ENCODE assay signal across 10 mouse cellular contexts in genomic region chr6:114224399-114224798, GRCm38 (mm10). TPM values are rescaled to one million over a fixed set of nuclear protein-coding genes. Genes with fewer than 3 reads are reported as not detected.
DNase-seq lines count a peak whose midpoint lies in the region; ATAC-seq and TF ChIP-seq lines count a peak whose summit lies in the region.
"Had no signal": no experiment of that assay in that cellular context is flagged by ENCODE, and none has a peak within 500 bp of the region (broad histone marks: within the 10 kb centered on the region; RNA-seq: fewer than 3 reads in every experiment).

No protein-coding gene starts in this region.

- no peak for ATAC-seq in heart, embryonic 11.5 days (replicated peaks; ENCODE audit: insufficient number of reproducible peaks, low FRiP score, low TSS enrichment)
- ATAC-seq in midbrain, embryonic 14.5 days (ENCODE audit: low FRiP score, low TSS enrichment) = no peak
- no peak for ATAC-seq in midbrain, embryonic 15.5 days (replicated peaks)
- ATAC-seq in frontal cortex, adult (ENCODE audit: low TSS enrichment) = 0 out of 2 replicates have a peak, but pooled peaks have one; percentile 47

- no peak for TF ChIP-seq EP300 in heart, adult 2 months (IDR thresholded peaks at IDR 0.05; ENCODE audit: insufficient read depth, low read depth, low read length)

- no peaks in the 10 kb centered on the region for H3K4me1 ChIP-seq in heart, adult 2 months (ENCODE audit: control insufficient read depth, insufficient read depth, low read length)
- no peaks in the 10 kb centered on the region for H3K4me1 ChIP-seq in heart, embryonic 11.5 days (ENCODE audit: control insufficient read depth, insufficient read depth, low read length)
- H3K4me1 ChIP-seq in midbrain, embryonic 14.5 days (ENCODE audit: control insufficient read depth, insufficient read depth, low read length) = no peaks in the 10 kb centered on the region
- H3K4me1 ChIP-seq in midbrain, embryonic 15.5 days = peaks cover 4% of the 10 kb centered on the region; the same call in 1 of the 2 replicates
- H3K4me1 ChIP-seq: heart, embryonic 13.5 days; megakaryocyte, embryonic 14.5 days had no signal

- no peaks in the 10 kb centered on the region for H3K36me3 ChIP-seq in heart, adult 2 months (ENCODE audit: control insufficient read depth, insufficient read depth, low read length)
- no peaks in the 10 kb centered on the region for H3K36me3 ChIP-seq in heart, embryonic 11.5 days (ENCODE audit: control insufficient read depth, insufficient read depth, low read length)
- no peaks in the 10 kb centered on the region for H3K36me3 ChIP-seq in midbrain, embryonic 14.5 days (ENCODE audit: control insufficient read depth, insufficient read depth, low read length)
- no peaks in the 10 kb centered on the region for H3K36me3 ChIP-seq in midbrain, embryonic 15.5 days (replicated peaks)
- H3K36me3 ChIP-seq: heart, embryonic 13.5 days had no signal

- DNase-seq in heart, adult 2 months = peak in 1 of 2 experiments; percentile 28
- peak; percentile 74 for DNase-seq in midbrain, embryonic 14.5 days
- peak; percentile 68 for DNase-seq in retina, postnatal 1 day
- DNase-seq in MN1 (ENCODE audit: low spot score) = no peak
- DNase-seq in spleen, postnatal 36 days (ENCODE audit: low spot score in 2 of 2) = no peak

- no peaks in the 10 kb centered on the region for H3K79me2 ChIP-seq in heart, adult 2 months (replicated peaks; ENCODE audit: control insufficient read depth, insufficient read depth, low read length)

- H3K27me3 ChIP-seq in heart, adult 2 months (ENCODE audit: control insufficient read depth, insufficient read depth, low read length) = no peaks in the 10 kb centered on the region
- H3K27me3 ChIP-seq in heart, embryonic 11.5 days (ENCODE audit: control insufficient read depth, insufficient read depth, low read length) = 0 out of 2 replicates have a peak, but pooled peaks cover 2% of the 10 kb centered on the region
- no peaks in the 10 kb centered on the region for H3K27me3 ChIP-seq in midbrain, embryonic 14.5 days (ENCODE audit: control insufficient read depth, insufficient read depth, low read length)
- peaks cover 5% of the 10 kb centered on the region for H3K27me3 ChIP-seq in midbrain, embryonic 15.5 days (replicated peaks)

- WGBS in heart, adult 2 months = 21% methylated on average over 4 of the region's 4 CpGs
- WGBS in heart, embryonic 11.5 days (ENCODE audit: insufficient replicate concordance) = 17% methylated on average over 4 of the region's 4 CpGs
- 19% methylated on average over 4 of the region's 4 CpGs for WGBS in midbrain, embryonic 14.5 days
- WGBS in midbrain, embryonic 15.5 days = 26% methylated on average over 4 of the region's 4 CpGs

- H3K27ac ChIP-seq in heart, adult 2 months = no peak overlapping the region
- H3K27ac ChIP-seq in heart, embryonic 11.5 days (ENCODE audit: low read depth, low read length) = no peak overlapping the region
- H3K27ac ChIP-seq in midbrain, embryonic 14.5 days (replicated peaks; ENCODE audit: low read depth, low read length) = no peak overlapping the region
- no peak overlapping the region for H3K27ac ChIP-seq in midbrain, embryonic 15.5 days
- H3K27ac ChIP-seq: heart, embryonic 13.5 days had no signal

- H3K9me3 ChIP-seq in heart, embryonic 11.5 days (replicated peaks; ENCODE audit: control insufficient read depth, low read length) = no peaks in the 10 kb centered on the region
- H3K9me3 ChIP-seq in midbrain, embryonic 14.5 days (ENCODE audit: control insufficient read depth, low read length) = no peaks in the 10 kb centered on the region
- no peaks in the 10 kb centered on the region for H3K9me3 ChIP-seq in midbrain, embryonic 15.5 days
- H3K9me3 ChIP-seq: heart, embryonic 13.5 days; megakaryocyte, embryonic 14.5 days had no signal

- H3K4me2 ChIP-seq in heart, embryonic 11.5 days = no peak overlapping the region
- no peak overlapping the region for H3K4me2 ChIP-seq in midbrain, embryonic 14.5 days (ENCODE audit: low read length)
- H3K4me2 ChIP-seq in midbrain, embryonic 15.5 days = no peak overlapping the region
- H3K4me2 ChIP-seq: heart, embryonic 13.5 days had no signal

- H3K4me3 ChIP-seq in heart, adult 2 months = no peak overlapping the region
- H3K4me3 ChIP-seq in heart, embryonic 11.5 days (ENCODE audit: low read depth, low read length) = no peak overlapping the region
- no peak overlapping the region for H3K4me3 ChIP-seq in midbrain, embryonic 14.5 days (replicated peaks; ENCODE audit: low read depth, low read length)
- no peak overlapping the region for H3K4me3 ChIP-seq in midbrain, embryonic 15.5 days
- H3K4me3 ChIP-seq: heart, embryonic 13.5 days; megakaryocyte, embryonic 14.5 days had no signal

- no peak for TF ChIP-seq POLR2A in heart, adult 2 months (IDR thresholded peaks at IDR 0.05; ENCODE audit: insufficient read depth, low read depth, low read length)

- intact Hi-C loops in heart, adult 2 months (cut with DNase I) = loop anchor here (1.0 kb wide), 1 partner anchor 119 kb away; no protein-coding TSS in a partner anchor

- TF ChIP-seq CTCF in heart, adult 2 months (IDR thresholded peaks at IDR 0.05) = peak; percentile 69

- H3K9ac ChIP-seq in heart, adult 2 months (ENCODE audit: low read depth, low read length) = no peak overlapping the region
- H3K9ac ChIP-seq in heart, embryonic 11.5 days (ENCODE audit: low read depth, low read length) = no peak overlapping the region
- H3K9ac ChIP-seq in midbrain, embryonic 14.5 days (replicated peaks; ENCODE audit: low read length) = no peak overlapping the region
- no peak overlapping the region for H3K9ac ChIP-seq in midbrain, embryonic 15.5 days
- H3K9ac ChIP-seq: heart, embryonic 13.5 days had no signal

RNA-seq across cellular contexts. Expression of gene Slc6a1, which starts 58.0 kb away (rescaled TPM):
- total RNA-seq in heart, adult 2 months (2021) = under 1 TPM; 0.08 to 0.32 TPM
- polyA plus RNA-seq in heart, adult 2 months (2012; rRNA removed) = 0.12 and 0.21 TPM in 2 replicates
- polyA plus RNA-seq in heart, embryonic 11.5 days (2014; fragmentation: Nextera tagmentation; extraction: Ambion mirVana) = 0.23 and 0.26 TPM in 2 replicates
- 116 and 125 TPM in 2 replicates for polyA plus RNA-seq in midbrain, embryonic 14.5 days (2014; fragmentation: Nextera tagmentation; extraction: Ambion mirVana)
- polyA plus RNA-seq in midbrain, embryonic 15.5 days (2015; fragmentation: Nextera tagmentation; extraction: Ambion mirVana) = 145 and 155 TPM in 2 replicates

Comparison
In these comparisons a context has a peak if more than half of its experiments do, and no peak if none do; other contexts are left out.
1. DNase-seq: peak in midbrain, embryonic 14.5 days (single experiment) and retina, postnatal 1 day (single experiment); none in MN1 (single experiment) and spleen, postnatal 36 days (0 of 2).
2. RNA of gene Slc6a1, which starts 58.0 kb away (polyA plus RNA-seq): 145 to 155 TPM in midbrain, embryonic 15.5 days and 116 to 125 TPM in midbrain, embryonic 14.5 days; 0.23 to 0.26 TPM in heart, embryonic 11.5 days and 0.12 to 0.21 TPM in heart, adult 2 months; every median in the first group is over 10 times any median in the second.